Mouse (Mus musculus): ENCODE measurements around the gene Igsf9.

The Igsf9 gene

DNA sequence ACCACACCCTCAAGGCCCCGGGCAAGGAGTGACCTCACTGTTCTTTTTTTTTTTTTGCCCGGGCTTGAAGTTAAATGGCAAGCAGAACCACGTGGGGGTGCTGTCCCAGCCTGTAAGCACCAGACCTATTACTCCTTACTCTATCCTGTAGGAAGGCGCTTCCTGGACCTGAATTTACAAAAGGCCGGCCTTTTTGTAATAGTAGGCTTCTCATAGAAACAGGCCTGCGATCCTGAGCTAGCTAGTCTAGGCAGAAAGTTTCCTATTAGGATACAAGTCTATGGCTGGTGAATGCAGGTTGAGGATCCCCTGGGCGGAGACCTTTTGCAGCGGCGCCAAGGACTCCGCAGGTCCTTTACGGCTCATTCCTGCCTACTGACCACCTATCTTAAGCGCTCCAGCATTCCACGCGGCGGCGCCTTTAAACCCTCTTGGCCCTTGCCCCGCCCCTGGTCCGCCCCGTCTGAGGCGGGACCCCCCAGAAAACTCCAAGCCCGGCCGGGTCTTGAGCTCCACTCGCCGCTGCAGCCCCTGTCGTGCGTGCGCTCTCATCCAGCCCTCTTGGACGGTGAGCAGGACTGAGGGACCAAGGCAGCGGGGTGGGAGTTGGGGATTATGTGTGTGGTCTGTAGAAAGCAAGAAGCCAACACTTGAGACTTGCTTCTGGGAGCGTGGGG lies 18.3 kb downstream of the Igsf9 start, which contains the start of gene Tagln2:
Gene Tagln2 (plus strand): TSS at position 283 of the 677 bp plus-strand sequence.
- DNase-seq, result peak in 1 of 2 experiments; percentile 27

GRCm38 (mm10) chr1:172500451-172501370 lies 19.1 kb downstream of the Igsf9 start:
- DNase-seq, result peak in 1 of 2 experiments; percentile 33

DNA sequence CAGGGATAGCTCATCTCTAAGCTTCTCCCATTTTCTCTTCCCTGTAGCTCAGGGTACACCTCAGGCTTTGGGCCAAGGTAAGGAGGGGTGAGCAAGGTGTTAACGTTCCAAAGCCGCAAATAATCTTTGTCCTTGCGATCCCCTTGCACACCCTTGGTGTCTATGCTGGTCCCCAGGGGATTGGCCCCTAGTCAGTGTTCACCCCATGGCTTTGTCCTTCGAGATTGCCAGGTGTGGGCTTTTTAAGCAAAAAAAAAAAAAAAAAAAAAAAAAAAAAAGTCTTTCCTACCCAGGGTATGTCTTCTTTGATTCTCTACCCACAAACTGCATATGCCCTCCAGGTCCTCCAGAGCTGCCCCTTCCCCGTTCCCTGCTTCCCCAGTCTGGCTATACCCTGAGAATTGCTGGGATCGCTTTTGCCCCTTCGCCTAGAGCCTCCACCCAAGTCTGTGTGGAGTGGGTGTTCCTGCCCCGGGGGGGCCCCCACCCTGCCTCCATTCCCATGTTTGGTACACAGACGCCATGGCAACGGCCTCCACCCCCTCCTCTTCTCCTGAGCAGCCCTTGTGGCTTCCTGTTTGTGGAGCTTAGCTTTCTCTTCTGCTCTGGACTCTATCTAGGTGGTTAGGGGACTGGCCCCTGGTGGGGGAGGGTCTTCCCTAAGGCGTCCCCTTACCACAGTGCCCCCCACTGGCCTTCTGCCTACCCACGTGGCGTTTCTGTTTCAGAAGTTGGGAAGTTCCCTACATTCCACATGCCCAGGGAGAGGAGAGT lies 20.0 kb downstream of the Igsf9 start:
- no peak for DNase-seq

DNA sequence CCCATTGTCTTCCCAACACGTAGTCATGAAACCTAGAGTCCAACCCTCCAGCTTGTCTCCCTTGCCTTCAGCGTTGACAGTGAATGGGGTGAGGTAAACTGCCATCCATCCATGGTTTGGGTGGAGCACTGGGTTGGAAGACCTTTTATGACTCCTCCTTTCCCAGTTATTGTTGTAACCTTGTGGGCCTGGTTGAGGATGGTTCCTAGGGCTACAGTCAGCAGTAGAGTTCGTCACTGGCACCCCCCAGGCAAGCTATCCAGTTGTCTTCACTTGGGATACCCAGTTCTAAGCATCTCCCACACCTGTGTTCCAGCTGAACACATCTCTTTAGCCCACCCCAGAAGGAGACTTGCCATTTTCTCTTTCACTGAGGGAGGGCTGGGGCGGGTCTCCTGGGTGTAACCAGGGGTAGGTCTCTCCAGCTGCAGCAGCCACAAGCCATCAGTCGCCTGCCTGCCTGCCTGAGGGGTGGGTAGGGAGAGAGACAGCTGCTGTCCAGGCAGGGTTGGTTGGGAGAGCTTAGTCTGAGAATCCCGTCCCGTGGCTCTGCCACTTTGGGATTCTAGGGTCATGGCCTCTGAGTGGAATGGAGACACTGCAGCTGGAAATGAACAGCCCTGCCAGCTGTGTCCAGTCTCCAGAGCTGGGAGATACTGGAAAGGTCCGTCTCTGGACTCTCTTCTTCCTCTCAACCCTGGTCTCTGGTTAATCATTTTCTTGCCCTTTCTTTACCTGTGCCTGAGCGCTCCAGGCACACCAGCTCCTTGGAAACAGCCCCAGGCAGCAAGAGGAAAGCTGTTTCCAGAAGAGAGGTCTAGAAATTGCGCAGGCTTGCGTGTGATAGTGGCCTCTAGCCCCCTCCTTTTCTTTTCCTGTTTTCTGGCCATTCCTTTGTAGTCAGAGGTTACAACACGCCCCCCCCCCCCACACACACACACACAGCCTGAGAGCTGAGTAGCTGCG lies 20.8 kb downstream of the Igsf9 start:
- no peak for DNase-seq

- DNase-seq, result peak in 1 of 2 experiments; percentile 44
Observed at GRCm38 (mm10) chr1:172503111-172503997, 21.8 kb downstream of the Igsf9 start.

DNA sequence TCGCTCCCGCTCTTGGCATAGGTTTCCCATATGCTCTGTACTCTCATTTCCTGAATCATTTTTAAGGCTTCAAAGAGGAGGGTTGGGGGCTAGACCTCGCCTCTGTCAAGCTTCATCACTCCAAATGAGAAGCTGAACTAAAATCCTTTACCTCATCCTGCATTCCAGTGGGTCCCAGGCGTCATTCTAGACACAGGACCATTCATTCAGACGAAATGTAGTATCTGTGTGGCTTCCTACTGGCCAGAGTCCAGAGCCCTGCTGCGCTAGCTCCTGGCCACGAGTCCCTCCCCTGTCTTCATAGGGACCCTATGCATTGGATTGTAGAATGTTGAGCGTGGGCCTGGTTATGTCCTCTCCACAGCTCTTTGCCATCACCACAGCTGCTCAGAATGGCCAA lies 23.2 kb downstream of the Igsf9 start:
- DNase-seq, result no peak

GRCm38 (mm10) chr1:172507001-172507400 lies 25.4 kb downstream of the Igsf9 start:
- no peak for DNase-seq

- no peak for DNase-seq
Observed at GRCm38 (mm10) chr1:172507701-172508100, 26.1 kb downstream of the Igsf9 start.

DNA sequence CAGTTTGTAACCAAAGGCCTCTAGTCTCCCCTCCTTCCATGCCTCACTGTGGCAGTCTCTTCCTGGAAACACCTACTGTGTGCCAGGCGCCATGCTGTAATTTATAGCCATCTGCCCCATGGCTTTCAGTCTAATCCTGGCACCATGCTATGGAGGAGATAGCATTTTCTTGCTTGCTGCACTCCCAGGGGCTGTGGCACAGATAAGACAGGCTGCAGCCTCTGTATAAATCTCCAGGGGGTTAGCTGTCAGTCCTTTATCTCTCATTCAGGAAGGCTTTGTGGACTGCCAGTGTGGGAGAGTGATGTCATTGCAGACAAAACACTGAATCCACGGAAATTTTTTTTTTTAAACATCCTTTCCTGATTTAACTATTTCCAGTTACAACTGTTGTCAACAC lies 26.6 kb downstream of the Igsf9 start:
- no peak for DNase-seq

- no peak for DNase-seq
Observed at GRCm38 (mm10) chr1:172509235-172509634, 27.6 kb downstream of the Igsf9 start.

GRCm38 (mm10) chr1:172509983-172510382 lies 28.4 kb downstream of the Igsf9 start:
- no peak for DNase-seq

DNA sequence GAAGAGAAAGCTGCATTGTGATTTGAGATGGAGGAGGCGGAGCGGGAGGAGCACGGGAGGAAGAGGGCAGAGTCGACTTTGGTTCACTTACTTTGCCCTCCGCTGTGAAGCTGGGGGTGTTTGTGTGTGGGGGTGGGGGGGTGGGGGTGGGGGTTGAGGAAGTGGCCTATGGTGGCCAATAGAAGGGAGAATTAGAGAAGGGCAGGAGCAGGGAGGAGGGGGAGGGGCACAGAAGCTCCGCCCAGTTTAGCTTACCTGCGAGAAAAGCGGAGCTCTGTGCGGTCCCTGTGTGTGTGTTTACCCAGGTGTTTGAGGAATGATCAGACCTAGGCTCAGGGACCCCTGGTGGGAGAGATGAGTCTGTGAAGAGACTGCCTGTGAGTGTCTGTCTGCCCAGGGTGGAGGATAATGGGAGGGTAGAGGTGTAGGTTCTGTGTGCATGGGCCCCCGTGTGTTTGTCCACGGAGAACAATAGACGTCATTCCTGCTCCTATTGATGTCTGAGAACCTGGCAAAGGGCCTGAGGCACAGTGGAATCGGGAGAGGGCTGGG lies 28.9 kb downstream of the Igsf9 start:
- DNase-seq, result no peak

DNA sequence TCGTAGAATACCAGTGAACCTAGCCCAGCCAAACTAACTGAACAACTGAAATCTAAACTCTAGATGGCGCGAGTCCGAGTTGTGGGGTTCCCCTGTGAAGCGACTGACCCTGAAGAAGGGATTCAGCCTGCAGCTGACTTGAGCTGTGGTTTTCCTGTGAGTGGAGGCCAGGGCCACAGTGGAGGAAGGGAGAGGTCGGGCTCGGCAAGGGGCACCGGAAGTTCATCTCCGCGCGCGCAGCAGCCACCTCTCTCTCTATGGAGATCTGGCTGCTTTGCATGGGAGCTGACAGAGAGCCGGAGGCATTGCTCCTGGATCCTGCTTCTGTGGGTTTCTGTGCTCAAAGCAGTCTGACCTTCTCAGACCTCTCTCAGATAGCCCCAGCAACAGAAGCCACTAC lies 31.4 kb downstream of the Igsf9 start:
- DNase-seq, result no peak

GRCm38 (mm10) chr1:172513525-172514212 lies 32.1 kb downstream of the Igsf9 start:
- DNase-seq, result no peak

- DNase-seq, result no peak
Observed at GRCm38 (mm10) chr1:172514213-172514529, 32.6 kb downstream of the Igsf9 start.

DNA sequence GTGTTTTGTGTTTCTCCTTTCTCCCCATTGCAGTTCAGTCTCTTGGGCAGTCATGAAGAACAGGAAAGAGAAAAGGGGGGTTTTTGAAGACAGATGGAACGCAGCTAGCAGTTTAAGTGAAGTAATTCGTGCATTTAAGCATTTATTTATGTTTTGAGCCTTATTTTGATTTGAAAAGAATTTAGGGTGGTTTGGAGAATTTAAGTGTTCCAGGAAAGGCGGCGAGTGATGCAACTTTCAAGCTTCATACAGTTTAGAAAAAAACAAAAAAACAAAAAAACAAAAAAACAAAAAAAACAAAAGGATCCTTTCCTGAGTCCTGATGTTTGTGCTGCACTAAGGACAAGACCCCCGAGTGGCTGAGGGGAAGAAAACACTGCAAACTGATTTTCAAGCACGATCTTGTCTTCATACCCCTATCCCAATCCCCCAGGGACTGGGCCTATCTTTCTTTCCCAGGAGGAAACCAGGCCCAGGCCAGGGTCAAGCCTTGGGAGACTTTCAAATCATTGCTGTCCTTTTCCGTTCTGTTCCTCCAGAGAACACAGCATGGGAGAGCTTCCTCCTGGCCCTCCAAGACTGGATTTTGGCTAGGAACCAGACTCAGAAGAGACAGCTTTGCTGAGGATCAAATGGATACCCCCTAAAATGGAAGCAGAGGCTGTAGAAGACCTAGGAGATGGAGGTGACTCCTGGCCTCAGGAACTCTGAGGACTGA lies 33.1 kb downstream of the Igsf9 start:
- no peak for DNase-seq

DNA sequence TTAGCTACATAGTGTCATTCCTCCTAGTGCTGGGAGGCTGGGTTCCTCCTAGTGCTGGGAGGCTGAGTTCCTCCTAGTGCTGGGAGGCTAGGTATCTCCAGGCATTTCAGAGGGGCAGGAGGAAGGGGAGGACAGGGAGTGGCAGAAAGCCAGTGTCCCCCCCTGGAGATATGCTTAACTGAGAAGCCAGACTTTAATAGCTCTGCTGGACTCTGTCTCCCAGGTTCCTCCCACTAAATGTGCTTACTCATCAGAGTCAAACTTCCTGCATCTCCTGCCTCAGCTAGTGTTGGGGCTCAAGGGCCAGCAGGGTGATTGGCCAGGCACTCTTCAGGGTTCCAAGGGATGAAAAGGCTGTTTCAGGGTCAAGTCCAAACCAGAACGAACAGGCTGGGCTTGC lies 33.8 kb downstream of the Igsf9 start:
- no peak for DNase-seq

DNA sequence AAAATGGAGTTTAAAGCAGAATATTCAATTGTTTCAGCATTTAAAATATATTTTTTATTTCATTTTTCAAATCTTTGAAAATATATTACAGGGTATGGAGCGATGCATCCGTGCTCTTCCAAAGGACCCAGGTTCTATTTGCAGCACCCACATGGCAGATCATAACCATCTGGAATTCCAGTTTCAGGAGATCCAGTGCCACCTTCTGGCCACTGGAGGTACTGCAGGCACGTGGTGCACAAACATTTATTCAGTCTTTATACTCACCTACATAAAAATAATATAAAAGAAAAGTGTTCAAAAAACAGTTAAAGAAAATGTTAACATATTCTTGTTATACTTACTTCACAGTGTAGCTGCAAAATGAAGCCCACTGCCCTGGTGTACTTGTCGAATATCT lies 36.4 kb downstream of the Igsf9 start:
- DNase-seq, result peak in 1 of 2 experiments; percentile 33

- DNase-seq, result no peak
Observed at GRCm38 (mm10) chr1:172519644-172520043, 38.1 kb downstream of the Igsf9 start.

Data from cerebellum, postnatal 14 days (tissue).